Mouse (Mus musculus): Measurements from ENCODE around the gene Pxn. TPM values are rescaled to one million over a fixed set of nuclear protein-coding genes. Genes with fewer than 3 reads are reported as not detected.

Pxn gene
- 38.4 and 45.8 TPM in 2 replicates for total RNA-seq (2021)
- long read RNA-seq, transcript Pxn-201 (11 exons, 3,706 nt), result major isoform, 14 of 43 reads
- long read RNA-seq, partial matches to known transcripts, result 24 of 43 reads
- long read RNA-seq, other reads (novel, unspliced or antisense), result 2 of 43 reads

DNA sequence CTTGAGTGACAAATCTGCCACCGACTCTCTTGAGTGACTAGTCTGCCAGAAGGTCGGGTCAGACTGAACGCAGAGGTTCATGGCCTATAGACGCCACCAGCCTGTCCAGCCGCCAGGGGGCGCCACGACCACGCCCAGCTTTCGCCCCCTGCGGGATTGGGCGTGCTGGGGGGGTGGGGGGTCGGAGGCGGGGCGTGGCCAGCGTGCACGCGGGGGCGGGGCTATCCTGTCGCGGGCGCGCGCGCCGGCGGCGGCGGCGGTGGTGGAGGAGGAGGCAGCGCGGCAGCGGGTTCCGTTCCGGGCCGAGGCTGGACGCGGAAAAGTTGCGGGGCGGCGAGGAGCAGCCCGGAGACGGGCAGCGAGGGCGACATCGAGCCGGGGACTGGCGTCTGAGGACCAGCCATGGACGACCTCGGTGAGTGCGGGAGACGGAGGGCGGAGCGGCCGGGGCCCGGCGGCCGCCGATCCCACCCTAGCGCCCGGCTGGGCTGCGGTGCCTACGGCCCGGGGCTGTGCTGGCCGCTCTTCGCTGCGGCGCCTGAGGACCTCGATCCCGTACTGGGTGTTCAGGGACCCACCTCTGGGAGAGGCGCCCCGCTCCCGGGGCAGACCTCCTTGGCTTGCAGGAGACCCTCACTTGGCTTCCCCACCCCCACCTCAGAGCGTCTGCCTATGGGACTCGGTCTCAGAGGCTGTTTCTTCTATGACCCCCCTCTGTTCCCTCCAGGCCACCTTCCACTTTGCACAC is at the start of gene Pxn:
TSS of gene Pxn (plus strand) at position 223 of the 748 bp plus-strand sequence.
- peak; percentile 98 for DNase-seq

DNA sequence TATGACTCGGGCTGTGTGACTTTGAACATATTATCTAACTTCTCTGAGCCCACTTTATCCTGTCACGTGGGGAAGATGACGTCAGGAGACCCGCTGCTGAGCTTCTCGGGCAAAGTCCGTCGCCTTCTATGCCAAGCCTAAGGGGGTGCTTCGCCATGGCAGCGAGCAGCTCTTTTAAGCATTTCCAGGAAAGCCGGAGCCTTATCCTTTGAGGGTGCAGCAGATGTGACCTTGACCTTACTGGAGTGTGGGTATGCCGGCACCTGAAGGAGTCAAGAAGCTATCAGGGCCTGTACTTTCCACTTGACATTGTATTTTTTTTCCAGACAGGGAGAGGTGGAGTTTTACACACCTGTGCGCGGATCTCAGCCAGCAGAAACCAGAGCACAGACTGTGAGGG is 47.6 kb upstream of the Pxn start:
- no peak for DNase-seq

- no peak for DNase-seq
Measured at GRCm38 (mm10) chr5:115464408-115465115, 41.9 kb upstream of the Pxn start.

- no peak for DNase-seq
Measured at GRCm38 (mm10) chr5:115465642-115466420, 40.6 kb upstream of the Pxn start, which contains the start of gene Pla2g1b. Gene Pla2g1b, plus strand, starts transcription at chr5:115466262.

- no peak for DNase-seq
Measured at GRCm38 (mm10) chr5:115469791-115470190, 36.7 kb upstream of the Pxn start.

GRCm38 (mm10) chr5:115470766-115471531 is 35.5 kb upstream of the Pxn start:
- DNase-seq, result peak; percentile 56

DNA sequence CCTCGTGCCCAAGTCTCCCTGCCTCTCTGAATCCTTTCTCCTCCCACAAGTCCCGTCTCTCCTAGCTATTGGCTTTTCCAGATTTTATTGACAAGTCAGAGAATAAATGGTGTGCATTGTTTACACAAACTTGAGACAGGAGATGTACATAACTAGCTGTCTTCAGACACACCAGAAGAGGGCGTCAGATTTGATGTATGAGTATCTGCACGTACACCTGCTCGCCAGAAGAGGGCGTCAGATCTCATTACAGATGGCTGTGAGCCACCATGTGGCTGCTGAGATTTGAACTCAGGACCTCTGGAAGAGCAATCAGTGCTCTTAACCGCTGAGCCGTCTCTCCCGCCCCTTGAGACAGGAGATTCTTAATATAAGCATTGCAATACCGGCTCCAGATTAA is 33.3 kb upstream of the Pxn start:
- DNase-seq, result no peak

DNA sequence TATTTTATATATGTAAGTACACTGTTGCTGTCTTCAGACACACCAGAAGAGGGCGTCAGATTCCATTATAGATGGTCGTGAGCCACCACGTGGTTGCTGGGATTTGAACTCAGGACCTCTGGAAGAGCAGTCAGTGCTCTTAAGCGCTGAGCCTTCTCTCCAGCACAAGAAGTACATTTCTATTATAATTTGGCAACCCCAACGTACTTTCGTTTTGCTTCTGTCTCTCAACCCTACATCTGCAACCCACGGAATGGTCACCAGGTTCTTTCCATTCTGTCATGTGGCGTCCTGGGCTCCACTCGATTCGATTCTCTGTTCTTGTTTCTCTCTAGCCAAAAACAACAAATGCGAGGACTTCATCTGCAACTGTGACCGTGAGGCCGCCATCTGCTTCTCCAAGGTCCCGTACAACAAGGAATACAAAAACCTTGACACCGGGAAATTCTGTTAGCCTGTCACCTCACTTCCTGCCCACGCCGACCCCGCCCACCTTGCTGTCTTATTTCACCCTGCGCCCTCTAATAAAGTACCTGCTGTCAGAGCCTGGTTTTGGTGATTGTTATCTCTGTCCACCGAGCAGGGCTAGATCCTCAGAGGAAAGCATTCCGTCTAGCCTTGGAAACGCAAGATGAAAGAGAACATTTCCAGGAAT is 32.2 kb upstream of the Pxn start:
- DNase-seq, result peak; percentile 42

DNA sequence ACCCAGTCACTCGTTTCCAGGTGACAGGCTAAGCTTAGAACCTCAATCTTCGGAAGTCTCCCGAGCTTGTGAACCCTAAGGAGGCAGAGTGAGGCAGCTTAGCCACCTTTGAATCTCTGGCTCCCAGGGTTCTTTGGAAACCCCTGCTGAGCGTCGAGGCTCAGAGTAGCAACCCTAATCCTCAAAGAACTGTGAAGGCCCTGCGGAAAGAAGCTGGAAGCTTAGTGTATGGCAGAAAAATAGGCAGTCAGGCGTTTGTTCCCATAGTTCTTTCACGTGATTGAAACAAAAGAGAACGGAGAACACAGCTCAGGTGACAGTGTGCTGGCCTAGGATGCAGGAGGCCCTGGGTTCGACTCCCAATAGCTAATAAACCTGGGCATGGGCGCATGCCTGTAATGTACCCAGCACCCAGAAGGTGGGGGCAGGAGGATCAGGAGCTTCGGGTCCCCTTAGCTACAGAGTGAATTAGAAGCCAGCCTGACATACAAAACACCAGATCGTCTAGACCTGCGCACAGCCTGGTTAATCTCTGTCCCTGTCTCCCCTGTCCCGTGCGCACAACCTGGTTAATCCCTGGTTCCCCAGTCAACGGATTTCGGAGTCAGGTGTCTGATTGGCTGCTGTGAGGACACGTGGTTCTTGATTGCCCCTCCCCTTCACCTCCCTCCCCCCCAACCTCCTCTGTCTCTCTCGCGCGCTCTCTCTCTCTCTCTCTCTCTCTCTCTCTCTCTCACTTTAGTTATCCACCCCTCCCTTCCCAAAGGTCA is 31.0 kb upstream of the Pxn start:
- peak; percentile 37 for DNase-seq

DNA sequence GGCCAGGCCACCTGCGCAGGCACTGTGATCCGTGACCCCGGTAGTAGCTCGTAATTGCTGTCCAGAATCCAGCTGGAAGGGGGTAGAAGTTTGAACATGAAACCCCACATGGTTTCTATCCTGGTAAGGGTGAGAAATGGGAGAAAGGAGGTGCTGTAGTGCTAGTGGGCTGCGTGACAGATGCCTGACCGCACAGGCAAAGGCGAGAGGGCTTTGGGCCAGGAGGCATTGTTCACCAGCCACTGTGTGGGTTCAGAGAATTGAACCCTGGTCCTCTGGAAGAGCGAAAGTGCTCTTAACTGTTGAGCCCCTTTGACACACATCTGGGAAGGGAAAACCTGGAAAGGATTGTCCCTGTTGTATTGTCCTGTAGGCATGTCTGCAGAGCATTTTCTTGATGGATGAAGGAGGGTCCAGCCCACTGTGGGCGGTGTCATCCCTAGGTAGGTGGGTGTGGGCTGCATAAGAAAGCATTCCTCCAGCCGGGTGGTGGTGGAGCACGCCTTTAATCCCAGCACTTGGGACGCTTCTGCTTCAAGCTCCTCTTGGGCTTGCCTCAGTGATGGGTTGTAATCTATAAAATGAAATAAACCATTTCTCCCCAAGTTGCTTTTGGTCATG is 30.3 kb upstream of the Pxn start:
- DNase-seq, result no peak

GRCm38 (mm10) chr5:115479561-115479960 is 26.9 kb upstream of the Pxn start:
- DNase-seq, result no peak

- no peak for DNase-seq
Measured at GRCm38 (mm10) chr5:115480101-115480500, 26.4 kb upstream of the Pxn start.

DNA sequence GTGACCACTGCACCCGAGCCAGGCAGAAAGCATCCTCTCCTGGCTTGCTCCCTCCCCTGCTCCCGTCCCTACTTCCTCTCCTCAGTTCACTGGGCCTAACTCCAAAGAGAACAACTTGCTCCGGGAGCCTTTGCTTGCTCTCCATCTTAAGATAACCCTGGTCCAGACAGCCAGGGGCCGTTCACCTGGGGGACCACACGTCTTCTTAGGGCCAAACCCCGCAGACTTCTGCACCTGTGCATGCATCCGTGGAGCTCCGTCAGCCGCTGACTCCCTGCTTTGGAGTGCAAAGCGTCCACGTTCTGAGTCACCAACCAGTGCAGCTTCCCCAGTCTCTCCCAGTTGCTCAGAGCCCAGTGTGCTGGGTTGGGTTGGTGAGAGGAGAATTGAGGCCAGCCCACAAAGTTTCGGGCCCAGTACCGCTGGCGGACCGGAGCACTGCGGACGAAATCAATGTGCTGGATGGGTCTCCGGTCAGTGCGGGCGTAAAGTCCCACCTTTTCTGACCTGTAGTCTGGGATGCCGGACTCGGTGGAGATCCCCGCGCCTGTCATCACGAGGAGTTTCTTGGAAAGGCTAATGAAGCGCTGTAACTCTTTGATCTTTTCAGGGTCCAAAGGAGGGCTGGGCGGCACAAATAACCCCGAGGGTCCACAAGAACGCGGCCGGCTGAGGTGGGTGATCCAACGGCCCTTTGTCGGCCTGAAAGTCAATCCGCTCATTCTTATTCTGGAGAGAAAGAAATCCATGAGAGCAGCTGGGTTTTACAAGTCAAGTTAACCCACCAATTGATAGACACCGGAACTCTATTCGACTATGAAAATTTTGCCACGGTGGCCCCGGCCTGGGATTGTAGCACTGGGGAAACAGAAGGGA is 23.8 kb upstream of the Pxn start:
- DNase-seq, result no peak

DNA sequence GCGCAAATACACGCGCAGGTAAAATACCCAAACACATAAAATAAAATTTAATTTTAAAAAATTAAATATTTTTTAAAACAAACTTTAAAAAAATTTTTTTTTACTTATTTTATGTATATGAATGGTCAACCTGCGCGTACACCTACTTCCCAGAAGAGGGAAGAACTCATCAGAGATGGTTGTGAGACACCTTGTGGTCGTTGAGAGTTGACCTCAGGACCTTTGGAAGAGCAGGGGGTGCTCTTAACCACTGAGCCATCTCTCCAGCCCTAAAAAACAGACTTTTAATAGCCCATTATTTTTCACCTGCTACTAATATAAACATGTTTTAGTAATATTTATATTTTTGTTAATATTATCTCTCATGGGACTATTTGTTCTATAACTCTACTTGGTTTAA is 23.1 kb upstream of the Pxn start:
- DNase-seq, result no peak

DNA sequence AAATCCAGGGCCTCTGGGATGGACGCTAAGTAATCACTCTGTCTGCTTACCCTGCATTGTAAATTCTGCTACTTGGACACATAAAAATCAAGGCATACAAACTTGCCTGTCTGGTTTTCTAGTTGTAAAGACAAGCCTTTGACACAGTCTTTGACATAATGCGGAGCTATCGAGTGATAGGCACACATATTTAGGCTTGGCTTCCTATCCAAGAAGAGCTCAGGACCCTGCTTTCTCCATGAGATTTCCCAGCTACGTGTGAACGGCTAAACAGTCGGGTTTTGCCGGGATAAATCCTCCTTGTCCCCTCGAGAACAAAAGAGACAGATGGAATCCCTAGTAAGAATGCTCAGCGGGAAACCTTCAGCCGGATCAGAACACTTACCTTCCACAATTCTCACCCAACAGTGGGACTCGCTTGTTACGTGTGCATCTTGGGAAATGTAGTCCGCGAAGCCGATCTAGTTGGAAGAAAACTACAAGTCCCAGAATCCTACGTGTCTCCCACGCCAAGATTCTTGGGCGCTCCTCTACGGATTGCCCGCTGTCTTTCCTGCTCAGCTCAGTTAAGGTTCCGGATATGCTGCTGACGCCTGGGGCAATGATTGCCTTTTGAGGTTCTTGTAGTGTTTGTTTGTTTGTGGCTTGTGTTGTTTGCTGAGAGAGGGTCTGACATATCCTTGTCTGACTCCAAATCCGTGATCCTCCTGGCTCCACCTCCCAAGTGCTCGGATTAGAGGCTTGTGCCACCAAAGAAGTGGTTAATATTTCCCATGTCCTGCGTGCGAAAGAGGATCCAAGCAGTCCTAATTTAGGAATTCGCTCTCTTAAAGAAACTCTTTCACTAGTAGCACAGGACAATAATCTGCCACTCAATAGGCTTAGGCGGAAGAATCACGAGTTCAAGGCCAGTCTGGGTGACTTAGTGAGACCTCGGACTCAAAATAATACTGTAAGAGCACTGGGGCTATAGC is 22.2 kb upstream of the Pxn start, which contains the start of gene Sirt4:
TSS of gene Sirt4 (minus strand) at position 779 of the 974 bp plus-strand sequence.
- peak; percentile 61 for DNase-seq

DNA sequence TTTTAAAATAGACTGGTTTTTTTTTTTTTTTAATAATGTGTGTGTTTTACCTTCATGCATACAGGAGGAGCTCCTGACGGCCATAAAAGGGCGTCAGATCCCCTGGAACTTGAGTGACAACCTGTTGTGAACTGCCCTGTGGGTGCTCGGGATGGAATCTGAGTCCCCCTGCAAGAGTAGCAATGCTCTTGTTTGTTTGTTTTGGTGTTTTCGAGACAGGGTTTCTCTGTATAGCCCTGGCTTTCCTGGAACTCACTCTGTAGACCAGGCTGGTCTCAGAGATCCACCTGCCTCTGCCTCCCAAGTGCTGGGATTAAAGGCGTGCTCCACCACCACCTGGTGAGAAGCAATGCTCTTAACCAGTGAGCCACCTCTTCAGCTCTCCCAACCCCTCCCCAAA is 21.5 kb upstream of the Pxn start:
- DNase-seq, result no peak

GRCm38 (mm10) chr5:115485489-115486205 is 20.8 kb upstream of the Pxn start:
- DNase-seq, result no peak

Data from adrenal gland, postnatal 25 days (tissue).